Mouse (Mus musculus) stomach, postnatal 0 days (tissue): ENCODE measurements around the gene Ccdc157. TPM values are rescaled to one million over a fixed set of nuclear protein-coding genes. Genes with fewer than 3 reads are reported as not detected.

Source experiments
- ATAC-seq: fragments of 200-750 bp; cut with Nextera tagmentation; 2 replicates; pipeline ENCODE4 v1.8.0; 2017; ENCODE audit not compliant: low FRiP score, low TSS enrichment
- DNase-seq: peaks from one replicate; pipeline ENCODE4 v3.0.0-alpha.2; 2016; ENCODE audit warnings: low spot score
- H3K27ac ChIP-seq: fragments of 300-500 bp; sonication (generic); replicated peaks from 2 replicates; pipeline ENCODE4 v1.5.1; 2014; ENCODE audit warnings: mild to moderate bottlenecking, control low read depth
- H3K27me3 ChIP-seq: fragments of 300-500 bp; sonication (generic); 2 replicates; pipeline ENCODE4 v1.6.1; 2014; ENCODE audit warnings: low read length; ENCODE audit not compliant: control insufficient read depth, insufficient read depth
- H3K36me3 ChIP-seq: fragments of 300-500 bp; sonication (generic); 2 replicates; pipeline ENCODE4 v1.6.1; 2014; ENCODE audit warnings: low read length, mixed read lengths; ENCODE audit not compliant: control insufficient read depth, insufficient read depth
- H3K4me1 ChIP-seq: fragments of 300-500 bp; sonication (generic); replicated peaks from 2 replicates; pipeline ENCODE4 v1.6.1; 2014; ENCODE audit warnings: antibody characterized with exemption; ENCODE audit not compliant: control insufficient read depth, insufficient read depth
- H3K4me2 ChIP-seq: fragments of 300-500 bp; sonication (generic); replicated peaks from 2 replicates; pipeline ENCODE4 v1.6.1; 2014; ENCODE audit warnings: low read depth, mild to moderate bottlenecking, control low read depth, moderate library complexity
- H3K4me3 ChIP-seq: fragments of 300-500 bp; sonication (generic); 2 replicates; pipeline ENCODE4 v1.5.1; 2014; ENCODE audit warnings: low read depth, low read length, control low read depth
- H3K9ac ChIP-seq: fragments of 300-500 bp; sonication (generic); 2 replicates; pipeline ENCODE4 v1.6.1; 2014; ENCODE audit warnings: mild to moderate bottlenecking, low read length, control low read depth, mixed read lengths
- H3K9me3 ChIP-seq: fragments of 300-500 bp; sonication (generic); 2 replicates; pipeline ENCODE4 v1.6.1; 2016; ENCODE audit warnings: low read length; ENCODE audit not compliant: control insufficient read depth
- CTCF ChIP-seq: IDR thresholded peaks from 2 replicates; pipeline ENCODE4 v1.5.1; 2016; ENCODE audit warnings: antibody characterized with exemption, low read depth, mild to moderate bottlenecking, moderate library complexity
- EP300 ChIP-seq: optimal IDR thresholded peaks from 2 replicates; pipeline ENCODE3; 2016; ENCODE audit warnings: antibody characterized with exemption
- WGBS: fragments of 180-500 bp; shearing (Covaris S2); extraction: QIAGEN DNeasy Blood & Tissue Kit; methylation state at CpG from one replicate; pipeline ENCODE4 v1.1.7; 2014; 5-methylcytosine and 5-hydroxymethylcytosine counted together
- polyA plus RNA-seq: library from polyadenylated mRNA; unstranded; fragments of >200 nt; fragmentation: Nextera tagmentation; extraction: Ambion mirVana; gene quantifications from 2 replicates; pipeline ENCODE4 v1.2.1, GENCODE M21; 2015

The Ccdc157 gene
- polyA plus RNA-seq, 1 experiment from 2014 or later, result 2.2 TPM

GRCm38 (mm10) chr11:4177716-4178115 is 17.6 kb upstream of the Ccdc157 start:
- Histone ChIP-seq H3K36me3 (peaks cover 63% of the 10 kb centered on the region), H3K27me3 (no peaks in the 10 kb centered on the region), H3K9ac (no peak overlapping the region), H3K9me3 (no peaks in the 10 kb centered on the region), H3K27ac (no peak overlapping the region), H3K4me3 (no peak overlapping the region), H3K4me1 (no peaks in the 10 kb centered on the region), H3K4me2 (no peak overlapping the region)
- TF ChIP-seq CTCF, result no peak
- TF ChIP-seq EP300, result no peak
- ATAC-seq (no peak), DNase-seq (no peak)
- 67% methylated on average over 4 of the region's 4 CpGs for WGBS

- DNase-seq, result no peak
- Histone ChIP-seq H3K4me3 (no peak overlapping the region), H3K27ac (peak overlapping the region; percentile 49; the same call in 1 of the 2 replicates), H3K4me1 (no peaks in the 10 kb centered on the region), H3K4me2 (no peak overlapping the region), H3K9ac (no peak overlapping the region), H3K27me3 (no peaks in the 10 kb centered on the region), H3K36me3 (peaks cover 73% of the 10 kb centered on the region), H3K9me3 (no peaks in the 10 kb centered on the region)
- WGBS, result 78% methylated on average over 5 of the region's 5 CpGs
- ATAC-seq, result no peak
- TF ChIP-seq EP300 (no peak), CTCF (no peak)
Observed at GRCm38 (mm10) chr11:4174586-4174985, 14.5 kb upstream of the Ccdc157 start.

GRCm38 (mm10) chr11:4166467-4167090 is 6.5 kb upstream of the Ccdc157 start:
- no peak for ATAC-seq

GRCm38 (mm10) chr11:4164701-4165100 is 4.6 kb upstream of the Ccdc157 start:
- Histone ChIP-seq H3K27me3 (no peaks in the 10 kb centered on the region), H3K9ac (no peak overlapping the region), H3K4me3 (no peak overlapping the region), H3K4me2 (no peak overlapping the region), H3K9me3 (no peaks in the 10 kb centered on the region), H3K27ac (no peak overlapping the region), H3K4me1 (peaks cover 7% of the 10 kb centered on the region; the same call in 1 of the 2 replicates), H3K36me3 (peaks cover 33% of the 10 kb centered on the region)
- TF ChIP-seq EP300, result no peak
- no peak for TF ChIP-seq CTCF
- 84% methylated on average over 2 of the region's 2 CpGs for WGBS
- ATAC-seq (no peak), DNase-seq (no peak)

More at GRCm38 (mm10) chr11:4166467-4167090, 6.5 kb upstream of the Ccdc157 start:
- no peak for TF ChIP-seq CTCF
- TF ChIP-seq EP300, result no peak
- Histone ChIP-seq H3K4me2 (no peak overlapping the region), H3K36me3 (peaks cover 44% of the 10 kb centered on the region), H3K9me3 (no peaks in the 10 kb centered on the region), H3K27ac (no peak overlapping the region), H3K27me3 (no peaks in the 10 kb centered on the region), H3K4me3 (no peak overlapping the region), H3K4me1 (peaks cover 2% of the 10 kb centered on the region; the same call in 1 of the 2 replicates), H3K9ac (no peak overlapping the region)
- DNase-seq, result no peak
- 84% methylated on average over 7 of the region's 7 CpGs for WGBS

- H3K36me3 ChIP-seq, result peaks cover 14% of the 10 kb centered on the region
- H3K9ac ChIP-seq, result peak overlapping the region; percentile 75
- H3K27me3 ChIP-seq, result no peaks in the 10 kb centered on the region
- 3% methylated on average over 15 of the region's 15 CpGs for WGBS
- no peak for ATAC-seq
- H3K4me1 ChIP-seq, result peaks cover 10% of the 10 kb centered on the region; the same call in 1 of the 2 replicates
- H3K4me2 ChIP-seq, result peak overlapping the region; percentile 76
- DNase-seq, result no peak
- TF ChIP-seq EP300 (no peak), CTCF (no peak)
- H3K27ac ChIP-seq, result peak overlapping the region; percentile 92
- peak overlapping the region; percentile 68 for H3K4me3 ChIP-seq
- no peaks in the 10 kb centered on the region for H3K9me3 ChIP-seq
Observed at GRCm38 (mm10) chr11:4160758-4161480, 826 bp upstream of the Ccdc157 start.

GRCm38 (mm10) chr11:4158676-4159075 is 1.4 kb downstream of the Ccdc157 start:
- WGBS, result 85% methylated on average over 3 of the region's 3 CpGs
- ATAC-seq (no peak), DNase-seq (no peak)
- no peak for TF ChIP-seq CTCF
- no peak for TF ChIP-seq EP300
- Histone ChIP-seq H3K4me1 (peaks cover 10% of the 10 kb centered on the region; the same call in 1 of the 2 replicates), H3K4me2 (no peak overlapping the region), H3K4me3 (no peak overlapping the region), H3K27me3 (no peaks in the 10 kb centered on the region), H3K9me3 (no peaks in the 10 kb centered on the region), H3K36me3 (no peaks in the 10 kb centered on the region), H3K27ac (no peak overlapping the region), H3K9ac (no peak overlapping the region)
